Mouse (Mus musculus) G1E-ER4 (cell line): ENCODE results near the gene Adgrl2. TPM values are rescaled to one million over a fixed set of nuclear protein-coding genes. Genes with fewer than 3 reads are reported as not detected.

Experiments used
- GATA1 ChIP-seq: IDR thresholded peaks from one replicate; pipeline ENCODE4 v1.8.0; 2012; ENCODE audit warnings: low read length, inconsistent platforms
- polyA plus RNA-seq: library from polyadenylated mRNA; stranded (reverse); fragments of >175 nt; gene quantifications from 2 replicates; pipeline ENCODE4 v1.2.3, GENCODE M21; 2012

Gene Adgrl2
- polyA plus RNA-seq, 1 experiment = not detected

- no peak for TF ChIP-seq GATA1
Observed at GRCm38 (mm10) chr3:148833070-148833769, 157.1 kb downstream of the Adgrl2 start.

- TF ChIP-seq GATA1 = no peak
Observed at GRCm38 (mm10) chr3:148832001-148832400, 158.4 kb downstream of the Adgrl2 start.

DNA sequence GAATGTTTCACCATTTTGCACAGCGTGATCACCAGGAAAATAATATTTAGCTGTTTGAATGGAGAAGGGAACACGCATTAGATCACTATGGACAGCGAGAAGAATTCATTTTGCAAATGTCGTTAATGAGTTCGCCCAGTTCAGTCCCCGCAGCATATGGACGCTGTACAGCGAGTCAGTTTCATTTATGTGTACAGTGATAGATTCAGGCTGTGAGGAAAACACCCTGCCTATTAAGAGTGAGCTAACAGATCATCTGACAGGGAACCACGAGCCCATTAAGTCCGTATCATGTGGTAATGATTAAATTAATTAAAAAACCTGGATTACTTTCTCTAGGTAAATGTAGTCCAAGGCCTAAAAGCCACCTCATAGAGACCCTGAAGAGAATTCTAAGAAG is 161.8 kb downstream of the Adgrl2 start:
- no peak for TF ChIP-seq GATA1

DNA sequence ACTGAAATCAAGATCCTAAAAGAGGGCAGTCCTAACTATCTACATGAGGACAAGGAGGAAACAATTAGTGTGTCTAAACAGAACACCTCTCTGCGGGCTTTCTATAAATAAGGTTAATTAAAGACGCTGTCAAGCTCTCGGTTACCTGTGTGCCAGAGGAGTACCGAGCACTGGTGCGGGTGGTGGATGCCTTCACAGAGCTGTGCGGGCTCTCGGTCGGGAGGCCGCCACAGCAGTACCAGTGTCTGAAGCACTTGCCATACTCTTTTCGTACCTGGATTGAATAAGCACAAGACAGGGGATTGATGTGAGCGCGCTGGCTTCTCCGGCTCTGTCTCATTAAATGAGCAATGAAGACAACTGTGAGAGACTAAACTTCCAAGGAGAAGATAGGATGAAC is 166.8 kb downstream of the Adgrl2 start:
- no peak for TF ChIP-seq GATA1

GRCm38 (mm10) chr3:148821632-148822031 is 168.7 kb downstream of the Adgrl2 start:
- no peak for TF ChIP-seq GATA1

- TF ChIP-seq GATA1 = no peak
Observed at GRCm38 (mm10) chr3:148819323-148820046, 170.9 kb downstream of the Adgrl2 start.

DNA sequence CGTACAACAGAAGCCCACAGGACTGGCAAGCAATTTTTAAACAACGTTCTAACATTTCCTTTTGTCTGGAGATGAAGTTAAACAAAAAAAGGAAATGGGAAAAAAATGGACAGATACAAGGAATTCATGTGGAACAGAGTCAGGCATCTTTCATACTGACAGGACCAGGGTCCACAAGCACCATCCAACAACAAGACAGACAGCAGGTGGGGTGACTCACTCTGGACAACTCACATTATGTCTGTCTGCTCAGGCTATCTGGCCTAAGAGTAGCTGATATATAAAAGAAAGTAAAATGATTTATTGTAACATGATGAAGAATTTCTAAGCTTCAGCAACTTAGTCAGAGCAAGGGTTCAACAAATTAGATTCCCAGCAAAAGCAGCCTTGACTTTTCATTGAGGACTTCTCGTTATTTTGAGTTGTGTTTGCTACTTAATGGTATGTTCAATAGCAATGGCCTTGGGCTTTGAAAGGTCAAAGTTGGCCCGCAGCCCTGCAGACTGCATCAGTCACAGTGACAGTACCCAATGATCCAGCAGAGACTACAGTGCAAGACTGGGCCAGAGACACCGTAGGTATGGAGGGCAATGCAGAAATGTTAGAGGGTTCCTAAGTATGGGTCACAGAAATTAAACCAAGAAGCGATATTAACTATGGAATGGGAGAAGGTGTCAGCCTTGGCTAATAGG is 171.8 kb downstream of the Adgrl2 start:
- TF ChIP-seq GATA1 = no peak

DNA sequence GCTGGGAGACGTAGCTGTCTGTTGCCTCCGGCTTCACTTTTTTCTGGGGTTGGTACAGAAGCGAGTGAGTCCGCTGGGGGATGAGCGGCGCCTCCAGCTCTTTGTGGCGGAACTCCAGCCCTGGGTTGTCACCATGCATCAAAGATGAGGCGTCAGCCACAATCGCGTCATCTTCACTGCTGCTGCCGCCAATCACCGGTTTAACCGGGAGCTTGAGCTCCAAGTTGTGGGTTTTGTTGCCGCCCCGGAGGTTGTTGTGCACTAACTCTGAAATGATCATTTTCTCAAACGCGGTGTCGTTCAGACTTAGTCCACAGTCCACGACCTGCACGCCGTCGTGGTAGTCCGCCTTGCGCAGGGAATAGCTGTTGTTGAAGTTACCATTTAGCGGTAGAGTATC is 172.9 kb downstream of the Adgrl2 start:
- no peak for TF ChIP-seq GATA1

GRCm38 (mm10) chr3:148813121-148813520 is 177.2 kb downstream of the Adgrl2 start:
- TF ChIP-seq GATA1 = no peak

DNA sequence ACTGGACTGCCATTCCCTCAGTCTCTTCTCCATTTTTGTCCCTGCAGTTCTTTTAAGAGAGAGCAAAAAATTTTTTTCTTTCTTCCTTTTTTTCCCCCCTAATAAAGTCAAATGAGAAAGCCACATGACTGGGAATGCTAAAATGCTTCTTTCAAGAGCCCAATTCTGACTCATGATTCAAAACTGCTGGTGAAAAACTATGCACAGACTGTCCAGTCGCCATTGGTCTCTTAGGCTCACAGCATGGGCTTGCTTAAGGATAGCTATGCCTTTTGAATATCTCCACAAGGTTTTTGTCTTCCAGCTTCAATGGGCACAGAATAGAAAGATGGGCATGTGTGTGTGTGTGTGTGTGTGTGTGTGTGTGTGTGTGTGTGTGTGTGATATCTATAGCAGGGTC is 178.3 kb downstream of the Adgrl2 start:
- no peak for TF ChIP-seq GATA1

DNA sequence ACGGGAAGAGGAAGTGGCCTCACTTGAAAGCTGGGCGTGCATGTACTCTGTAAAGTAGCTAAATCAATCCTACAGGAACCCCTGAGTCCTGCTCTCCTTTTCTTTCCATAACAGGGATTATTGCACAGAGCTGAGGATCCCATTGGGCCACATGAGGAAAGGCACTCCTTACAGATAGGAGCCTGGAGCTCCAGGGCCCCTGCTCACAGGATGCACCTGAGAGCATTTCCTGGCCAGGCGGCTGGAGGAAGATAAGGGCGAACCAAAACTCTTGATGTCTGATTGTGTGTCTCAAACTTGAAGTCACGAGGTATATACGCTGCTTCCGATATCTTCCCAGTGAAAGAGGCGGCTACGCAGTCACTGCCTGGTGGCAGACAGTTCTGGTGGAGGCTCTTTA is 183.4 kb downstream of the Adgrl2 start:
- TF ChIP-seq GATA1 = no peak

DNA sequence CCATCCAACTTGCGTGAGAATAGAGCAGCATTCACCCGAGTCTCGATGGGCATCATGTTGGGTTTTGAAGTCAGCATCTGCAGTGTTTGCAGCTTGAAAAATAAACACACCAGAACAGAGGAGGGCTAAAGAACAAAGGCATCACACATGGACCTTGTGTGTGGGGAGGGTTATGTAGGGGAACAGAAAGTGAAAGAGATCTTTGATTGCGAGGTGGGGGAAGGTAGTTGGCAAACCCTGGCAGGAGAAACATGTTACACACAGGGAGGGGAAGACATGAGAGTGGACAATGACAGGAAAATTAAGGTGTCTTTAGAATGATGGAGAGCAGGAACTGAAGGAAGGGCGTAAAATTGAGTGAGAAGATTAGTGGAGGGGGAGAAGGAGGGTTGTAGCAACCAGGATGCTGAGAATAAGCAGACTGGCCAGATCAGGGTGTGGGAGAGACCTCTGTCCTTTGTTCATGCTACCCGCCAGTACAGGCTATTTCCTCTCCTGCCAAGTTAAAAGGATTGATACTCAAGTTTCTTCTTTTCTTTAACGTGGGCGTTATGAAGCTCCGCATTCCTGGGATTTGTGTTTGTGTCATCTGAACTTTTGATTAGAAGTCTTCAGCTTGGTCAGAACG is 197.0 kb downstream of the Adgrl2 start:
- no peak for TF ChIP-seq GATA1

DNA sequence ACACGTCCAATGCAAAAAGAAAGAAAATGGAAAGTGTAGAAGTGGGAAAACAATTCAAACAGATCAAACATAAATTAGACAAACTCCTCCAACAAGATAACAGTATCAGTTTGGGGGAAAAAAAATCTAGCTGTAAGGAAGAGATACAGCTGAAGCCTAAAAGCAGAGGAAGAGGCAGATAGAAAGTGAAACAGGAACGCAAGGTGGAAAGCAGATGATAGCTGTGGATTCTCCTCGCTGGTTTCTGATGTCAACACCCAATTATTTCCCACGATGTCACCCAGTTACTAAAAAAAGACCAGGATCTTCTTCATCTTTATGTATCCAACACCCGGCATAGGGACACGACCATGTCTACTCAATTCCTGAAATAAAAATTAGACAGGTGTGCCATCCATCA is 220.0 kb downstream of the Adgrl2 start:
- no peak for TF ChIP-seq GATA1
